In genomic region chr16:49856661-49857060, GRCm38 (mm10) we compare ENCODE assay signal across 8 mouse cellular contexts. TPM values are rescaled to one million over a fixed set of nuclear protein-coding genes. Genes with fewer than 3 reads are reported as not detected.
A peak's percentile ranks its signal among the peaks of the same experiment; 100 is the strongest.
DNase-seq lines count a peak whose midpoint lies in the region; ATAC-seq and TF ChIP-seq lines count a peak whose summit lies in the region.

No protein-coding gene starts in this region.

- no peaks in the 10 kb centered on the region for H3K36me3 ChIP-seq in heart, postnatal 0 days (replicated peaks; ENCODE audit: control insufficient read depth, insufficient read depth, low read length)
- H3K36me3 ChIP-seq in hindbrain, embryonic 10.5 days, result peaks cover 7% of the 10 kb centered on the region; the same call in 1 of the 2 replicates
- H3K36me3 ChIP-seq in midbrain, embryonic 11.5 days (ENCODE audit: control insufficient read depth, insufficient read depth, low read length), result no peaks in the 10 kb centered on the region

- WGBS in heart, postnatal 0 days, result 8% methylated on average over 8 of the region's 8 CpGs
- WGBS in hindbrain, embryonic 10.5 days, result 40% methylated on average over 8 of the region's 8 CpGs
- 30% methylated on average over 8 of the region's 8 CpGs for WGBS in midbrain, embryonic 11.5 days

- H3K4me1 ChIP-seq in heart, postnatal 0 days (ENCODE audit: control insufficient read depth, insufficient read depth), result peaks cover 29% of the 10 kb centered on the region
- peaks cover 38% of the 10 kb centered on the region for H3K4me1 ChIP-seq in hindbrain, embryonic 10.5 days (replicated peaks)
- peaks cover 11% of the 10 kb centered on the region for H3K4me1 ChIP-seq in midbrain, embryonic 11.5 days (ENCODE audit: control insufficient read depth, insufficient read depth, low read length)

- no peaks in the 10 kb centered on the region for H3K27me3 ChIP-seq in heart, postnatal 0 days (ENCODE audit: control insufficient read depth, insufficient read depth, low read length)
- no peaks in the 10 kb centered on the region for H3K27me3 ChIP-seq in hindbrain, embryonic 10.5 days (ENCODE audit: insufficient read depth, poor library complexity, severe bottlenecking)
- no peaks in the 10 kb centered on the region for H3K27me3 ChIP-seq in midbrain, embryonic 11.5 days (ENCODE audit: control insufficient read depth, insufficient read depth, low read length)

- H3K4me2 ChIP-seq in heart, postnatal 0 days (ENCODE audit: low read depth, low read length), result peak overlapping the region; percentile 70
- peak overlapping the region; percentile 69 for H3K4me2 ChIP-seq in midbrain, embryonic 11.5 days

- no peak overlapping the region for H3K27ac ChIP-seq in heart, postnatal 0 days (ENCODE audit: low read depth)
- peak overlapping the region; percentile 97 for H3K27ac ChIP-seq in hindbrain, embryonic 10.5 days
- H3K27ac ChIP-seq in midbrain, embryonic 11.5 days (ENCODE audit: low read depth, low read length), result no peak overlapping the region

- no peak for DNase-seq in heart, postnatal 0 days (ENCODE audit: low spot score)
- DNase-seq in heart, postnatal 25 days (ENCODE audit: low spot score), result no peak
- DNase-seq in Muller cell, postnatal 12 days (ENCODE audit: inconsistent ontology term), result peak; percentile 30
- DNase-seq in hindbrain, embryonic 10.5 days (ENCODE audit: low spot score), result no peak
- DNase-seq in midbrain, embryonic 11.5 days (ENCODE audit: low spot score, missing footprints), result no peak
- DNase-seq in adrenal gland, postnatal 10 days, result no peak
- DNase-seq in layer of hippocampus, adult 18-20 months (ENCODE audit: low spot score in 2 of 2), result no peak

- no peaks in the 10 kb centered on the region for H3K9me3 ChIP-seq in heart, postnatal 0 days (replicated peaks; ENCODE audit: control insufficient read depth, low read length)
- no peaks in the 10 kb centered on the region for H3K9me3 ChIP-seq in hindbrain, embryonic 10.5 days
- H3K9me3 ChIP-seq in midbrain, embryonic 11.5 days (ENCODE audit: control insufficient read depth, low read length), result no peaks in the 10 kb centered on the region

- TF ChIP-seq CTCF in heart, postnatal 0 days (IDR thresholded peaks at IDR 0.05; ENCODE audit: low read depth), result no peak

- no peak for TF ChIP-seq EP300 in heart, postnatal 0 days (IDR thresholded peaks at IDR 0.05; ENCODE audit: low read depth)

- H3K4me3 ChIP-seq in heart, postnatal 0 days (ENCODE audit: low read depth, low read length), result peak overlapping the region; percentile 88
- peak overlapping the region; percentile 74 for H3K4me3 ChIP-seq in hindbrain, embryonic 10.5 days
- H3K4me3 ChIP-seq in midbrain, embryonic 11.5 days (ENCODE audit: low read depth, low read length), result peak overlapping the region; percentile 82

- intact Hi-C loops in heart, postnatal 25 days (cut with DNase I), result loop anchor here (2.0 to 5.0 kb wide), 5 partner anchors 36 to 354 kb away; no protein-coding TSS in a partner anchor

- H3K9ac ChIP-seq in heart, postnatal 0 days (replicated peaks; ENCODE audit: low read depth, low read length), result peak overlapping the region; percentile 82
- H3K9ac ChIP-seq in midbrain, embryonic 11.5 days (ENCODE audit: low read length), result peak overlapping the region; percentile 90

- ATAC-seq in heart, postnatal 0 days (ENCODE audit: insufficient read depth, low read depth), result no peak
- ATAC-seq in midbrain, embryonic 11.5 days (ENCODE audit: low FRiP score), result no peak
- ATAC-seq in inflammation-experienced regulatory T-cells, adult 6 months, result no peak

RNA-seq across cellular contexts. Expression of gene Cd47, which starts 56.3 kb away (rescaled TPM):
- 32.9 and 50.7 TPM in 2 replicates for total RNA-seq in heart, postnatal 0 days (2014; rRNA removed; ENCODE audit: low replicate concordance)
- polyA plus RNA-seq in heart, postnatal 0 days (2015; fragmentation: Nextera tagmentation; extraction: Ambion mirVana), result 77.8 and 82.0 TPM in 2 replicates
- total RNA-seq in heart, postnatal 25 days (2021), result 10 to 100 TPM; 73.5 to 76.4 TPM
- 43.3 and 44.1 TPM in 2 replicates for polyA plus RNA-seq in hindbrain, embryonic 10.5 days (2016; fragmentation: Nextera tagmentation; extraction: Ambion mirVana)
- polyA plus RNA-seq in midbrain, embryonic 11.5 days (2014; fragmentation: Nextera tagmentation; extraction: Ambion mirVana), result 57.8 and 63.5 TPM in 2 replicates
- 100 to 1,000 TPM; 123 to 129 TPM for total RNA-seq in adrenal gland, postnatal 10 days (2021)
- polyA plus RNA-seq in inflammation-experienced regulatory T-cells, adult 6 months (2017; shearing (Covaris generic)), result 100 to 1,000 TPM; 201 to 329 (median 236) TPM
- total RNA-seq in layer of hippocampus, adult 18-20 months (2021), result 100 to 1,000 TPM; 218 to 219 TPM
